Mouse (Mus musculus) neutrophil, adult 5-6 weeks (primary cell): ENCODE measurements around the gene Apbb2. TPM values are rescaled to one million over a fixed set of nuclear protein-coding genes. Genes with fewer than 3 reads are reported as not detected.

Experiments
- ATAC-seq: fragments of 151-379, 151-347 bp; 2 replicates; pipeline ENCODE4 v1.8.0; 2017; ENCODE audit warnings: mild to moderate bottlenecking, moderate TSS enrichment; ENCODE audit not compliant: insufficient number of reproducible peaks, poor library complexity, low FRiP score, severe bottlenecking; ENCODE audit errors: extremely low read depth
- total RNA-seq: library from RNA; stranded (forward); fragments of 200-1000 nt; gene quantifications from 2 replicates; pipeline ENCODE4 v1.2.3, GENCODE M21; 2017

Apbb2 gene
- total RNA-seq, 1 experiment from 2014 or later: 0.35 TPM

GRCm38 (mm10) chr5:66373515-66374164 lies 244.9 kb downstream of the Apbb2 start:
- no peak for ATAC-seq

GRCm38 (mm10) chr5:66371131-66371530 lies 247.5 kb downstream of the Apbb2 start:
- no peak for ATAC-seq

GRCm38 (mm10) chr5:66368966-66369365 lies 249.6 kb downstream of the Apbb2 start:
- peak; percentile 45; the same call in 1 of the 2 replicates for ATAC-seq

- no peak for ATAC-seq
These were observed 250.9 kb downstream of the Apbb2 start for GRCm38 (mm10) chr5:66367641-66368040.

- 0 out of 2 replicates have a peak, but pooled peaks have one; percentile 13 for ATAC-seq
These were observed 255.0 kb downstream of the Apbb2 start for GRCm38 (mm10) chr5:66363274-66364261.

GRCm38 (mm10) chr5:66360739-66361138 lies 257.8 kb downstream of the Apbb2 start:
- ATAC-seq: no peak

GRCm38 (mm10) chr5:66359742-66360423 lies 258.7 kb downstream of the Apbb2 start:
- ATAC-seq: no peak

- no peak for ATAC-seq
These were observed 263.4 kb downstream of the Apbb2 start for GRCm38 (mm10) chr5:66355147-66355546.

GRCm38 (mm10) chr5:66353876-66354275 lies 264.7 kb downstream of the Apbb2 start:
- no peak for ATAC-seq

GRCm38 (mm10) chr5:66351836-66352390 lies 266.7 kb downstream of the Apbb2 start:
- ATAC-seq: no peak

- no peak for ATAC-seq
These were observed 267.5 kb downstream of the Apbb2 start for GRCm38 (mm10) chr5:66351064-66351463.

GRCm38 (mm10) chr5:66350611-66351010 lies 268.0 kb downstream of the Apbb2 start:
- no peak for ATAC-seq

GRCm38 (mm10) chr5:66348421-66348820 lies 270.2 kb downstream of the Apbb2 start:
- no peak for ATAC-seq

- ATAC-seq: no peak
These were observed 271.8 kb downstream of the Apbb2 start for GRCm38 (mm10) chr5:66346756-66347155.

- no peak for ATAC-seq
These were observed 273.4 kb downstream of the Apbb2 start for GRCm38 (mm10) chr5:66345140-66345539.

- ATAC-seq: no peak
These were observed 274.4 kb downstream of the Apbb2 start for GRCm38 (mm10) chr5:66344182-66344581.

GRCm38 (mm10) chr5:66342285-66342684 lies 276.3 kb downstream of the Apbb2 start:
- no peak for ATAC-seq

- no peak for ATAC-seq
These were observed 276.7 kb downstream of the Apbb2 start for GRCm38 (mm10) chr5:66341848-66342247.
